Mouse (Mus musculus): ENCODE measurements around the gene Ccn1. TPM values are rescaled to one million over a fixed set of nuclear protein-coding genes. Genes with fewer than 3 reads are reported as not detected.

Ccn1 gene
- total RNA-seq (2014; rRNA removed) (8.5 and 8.9 TPM in 2 replicates), polyA plus RNA-seq (2015; fragmentation: Nextera tagmentation; extraction: Ambion mirVana) (11.7 and 13.6 TPM in 2 replicates)

- no peaks in the 10 kb centered on the region for H3K36me3 ChIP-seq (ENCODE audit: insufficient read depth)
- WGBS: 2% methylated on average over 29 of the region's 29 CpGs
- H3K9ac ChIP-seq: peak within 1 kb of the TSS; percentile 56
- no peak for TF ChIP-seq CTCF (IDR thresholded peaks at IDR 0.05; ENCODE audit: low read depth)
- peaks cover 21% of the 10 kb centered on the region for H3K27me3 ChIP-seq (ENCODE audit: insufficient read depth, low read length)
- peaks cover 17% of the 10 kb centered on the region for H3K4me1 ChIP-seq (ENCODE audit: insufficient read depth)
- ATAC-seq: peak; percentile 67
- peak within 1 kb of the TSS; percentile 82 for H3K4me2 ChIP-seq (ENCODE audit: low read depth)
- H3K4me3 ChIP-seq (ENCODE audit: low read depth, low read length): peak within 1 kb of the TSS; percentile 54
- no peaks in the 10 kb centered on the region for H3K9me3 ChIP-seq (ENCODE audit: low read length)
- peak; percentile 73 for DNase-seq
- H3K27ac ChIP-seq (ENCODE audit: low read depth, low read length): no peak within 1 kb of the TSS; the same call in 1 of the 2 replicates
These were observed at the start of gene Ccn1 for GRCm38 (mm10) chr3:145649852-145650202. Gene Ccn1, minus strand, starts transcription at chr3:145649981.

- H3K36me3 ChIP-seq (ENCODE audit: insufficient read depth): no peaks in the 10 kb centered on the region
- no peak overlapping the region for H3K4me3 ChIP-seq (ENCODE audit: low read depth, low read length)
- 81% methylated on average over 2 of the region's 2 CpGs for WGBS
- no peak for TF ChIP-seq CTCF (IDR thresholded peaks at IDR 0.05; ENCODE audit: low read depth)
- H3K9me3 ChIP-seq (ENCODE audit: low read length): no peaks in the 10 kb centered on the region
- H3K9ac ChIP-seq: no peak overlapping the region
- no peak overlapping the region for H3K27ac ChIP-seq (ENCODE audit: low read depth, low read length)
- no peak for DNase-seq
- ATAC-seq: no peak
- H3K4me2 ChIP-seq (ENCODE audit: low read depth): no peak overlapping the region
- no peaks in the 10 kb centered on the region for H3K4me1 ChIP-seq (ENCODE audit: insufficient read depth)
- no peaks in the 10 kb centered on the region for H3K27me3 ChIP-seq (ENCODE audit: insufficient read depth, low read length)
These were observed 43.6 kb upstream of the Ccn1 start for GRCm38 (mm10) chr3:145693361-145693760.

- ATAC-seq: no peak
- no peaks in the 10 kb centered on the region for H3K4me1 ChIP-seq (ENCODE audit: insufficient read depth)
- H3K27ac ChIP-seq (ENCODE audit: low read depth, low read length): no peak overlapping the region
- H3K36me3 ChIP-seq (ENCODE audit: insufficient read depth): no peaks in the 10 kb centered on the region
- TF ChIP-seq CTCF (IDR thresholded peaks at IDR 0.05; ENCODE audit: low read depth): no peak
- no peak for DNase-seq
- WGBS: 87% methylated on average over 9 of the region's 9 CpGs
- no peaks in the 10 kb centered on the region for H3K27me3 ChIP-seq (ENCODE audit: insufficient read depth, low read length)
- H3K4me3 ChIP-seq (ENCODE audit: low read depth, low read length): no peak overlapping the region
- no peak overlapping the region for H3K4me2 ChIP-seq (ENCODE audit: low read depth)
- H3K9me3 ChIP-seq (ENCODE audit: low read length): no peaks in the 10 kb centered on the region
- no peak overlapping the region for H3K9ac ChIP-seq
These were observed 42.3 kb upstream of the Ccn1 start for GRCm38 (mm10) chr3:145692037-145692436.

GRCm38 (mm10) chr3:145691415-145691814 lies 41.6 kb upstream of the Ccn1 start:
- 71% methylated on average over 7 of the region's 7 CpGs for WGBS
- H3K27ac ChIP-seq (ENCODE audit: low read depth, low read length): no peak overlapping the region
- TF ChIP-seq CTCF (IDR thresholded peaks at IDR 0.05; ENCODE audit: low read depth): no peak
- ATAC-seq (no peak), DNase-seq (no peak)
- H3K4me1 ChIP-seq (ENCODE audit: insufficient read depth): no peaks in the 10 kb centered on the region
- no peak overlapping the region for H3K9ac ChIP-seq
- no peak overlapping the region for H3K4me2 ChIP-seq (ENCODE audit: low read depth)
- no peaks in the 10 kb centered on the region for H3K9me3 ChIP-seq (ENCODE audit: low read length)
- no peak overlapping the region for H3K4me3 ChIP-seq (ENCODE audit: low read depth, low read length)
- H3K27me3 ChIP-seq (ENCODE audit: insufficient read depth, low read length): no peaks in the 10 kb centered on the region
- no peaks in the 10 kb centered on the region for H3K36me3 ChIP-seq (ENCODE audit: insufficient read depth)

- ATAC-seq (no peak), DNase-seq (no peak)
- Histone ChIP-seq H3K4me2 (ENCODE audit: low read depth) (no peak overlapping the region), H3K9me3 (ENCODE audit: low read length) (no peaks in the 10 kb centered on the region), H3K27ac (ENCODE audit: low read depth, low read length) (no peak overlapping the region), H3K27me3 (ENCODE audit: insufficient read depth, low read length) (no peaks in the 10 kb centered on the region), H3K36me3 (ENCODE audit: insufficient read depth) (no peaks in the 10 kb centered on the region), H3K4me1 (ENCODE audit: insufficient read depth) (no peaks in the 10 kb centered on the region), H3K9ac (no peak overlapping the region), H3K4me3 (ENCODE audit: low read depth, low read length) (no peak overlapping the region)
- WGBS: 88% methylated on average over 9 of the region's 9 CpGs
- no peak for TF ChIP-seq CTCF (IDR thresholded peaks at IDR 0.05; ENCODE audit: low read depth)
These were observed 39.5 kb upstream of the Ccn1 start for GRCm38 (mm10) chr3:145689271-145689670.

GRCm38 (mm10) chr3:145687836-145688235 lies 38.1 kb upstream of the Ccn1 start:
- H3K4me3 ChIP-seq (ENCODE audit: low read depth, low read length): no peak overlapping the region
- no peaks in the 10 kb centered on the region for H3K27me3 ChIP-seq (ENCODE audit: insufficient read depth, low read length)
- no peak for DNase-seq
- H3K4me1 ChIP-seq (ENCODE audit: insufficient read depth): no peaks in the 10 kb centered on the region
- no peak overlapping the region for H3K27ac ChIP-seq (ENCODE audit: low read depth, low read length)
- no peak overlapping the region for H3K4me2 ChIP-seq (ENCODE audit: low read depth)
- 70% methylated on average over 5 of the region's 5 CpGs for WGBS
- no peak for TF ChIP-seq CTCF (IDR thresholded peaks at IDR 0.05; ENCODE audit: low read depth)
- H3K9ac ChIP-seq: no peak overlapping the region
- no peak for ATAC-seq
- no peaks in the 10 kb centered on the region for H3K36me3 ChIP-seq (ENCODE audit: insufficient read depth)
- H3K9me3 ChIP-seq (ENCODE audit: low read length): no peaks in the 10 kb centered on the region

GRCm38 (mm10) chr3:145684604-145685441 lies 35.0 kb upstream of the Ccn1 start:
- H3K4me3 ChIP-seq (ENCODE audit: low read depth, low read length): no peak overlapping the region
- no peaks in the 10 kb centered on the region for H3K4me1 ChIP-seq (ENCODE audit: insufficient read depth)
- 61% methylated on average over 19 of the region's 19 CpGs for WGBS
- 0 out of 2 replicates have a peak, but pooled peaks cover 4% of the 10 kb centered on the region for H3K9me3 ChIP-seq (ENCODE audit: low read length)
- no peak for TF ChIP-seq CTCF (IDR thresholded peaks at IDR 0.05; ENCODE audit: low read depth)
- no peak for ATAC-seq
- H3K27me3 ChIP-seq (ENCODE audit: insufficient read depth, low read length): no peaks in the 10 kb centered on the region
- no peak overlapping the region for H3K27ac ChIP-seq (ENCODE audit: low read depth, low read length)
- no peaks in the 10 kb centered on the region for H3K36me3 ChIP-seq (ENCODE audit: insufficient read depth)
- DNase-seq: no peak
- no peak overlapping the region for H3K9ac ChIP-seq
- H3K4me2 ChIP-seq (ENCODE audit: low read depth): no peak overlapping the region
